Mouse (Mus musculus) heart, adult 2 months (tissue): ENCODE data around the gene Tfec.

Experiments
- CTCF ChIP-seq: fragments of 200-600 bp; IDR thresholded peaks from 2 replicates; pipeline ENCODE4 v1.8.1; 2022; ENCODE audit warnings: antibody characterized with exemption, mild to moderate bottlenecking, moderate library complexity
- EP300 ChIP-seq: fragments of 200-500 bp; IDR thresholded peaks from 2 replicates; pipeline ENCODE4 v1.6.1; 2011; ENCODE audit warnings: low read depth, low read length, control low read depth; ENCODE audit not compliant: insufficient read depth
- POLR2A ChIP-seq: fragments of 200-500 bp; IDR thresholded peaks from 2 replicates; pipeline ENCODE4 v1.6.1; 2011; ENCODE audit warnings: mild to moderate bottlenecking, low read depth, low read length, control low read depth; ENCODE audit not compliant: insufficient read depth

GRCm38 (mm10) chr6:16920111-16920656, 21.9 kb upstream of the Tfec start:
- TF ChIP-seq CTCF (no peak), EP300 (no peak), POLR2A (no peak)
